Mouse (Mus musculus) hindbrain, embryonic 16.5 days (tissue): ENCODE results near the gene Elf1. TPM values are rescaled to one million over a fixed set of nuclear protein-coding genes. Genes with fewer than 3 reads are reported as not detected.
A peak's percentile ranks its signal among the peaks of the same experiment; 100 is the strongest.

Source experiments
- ATAC-seq: fragments of 200-750 bp; cut with Nextera tagmentation; 2 replicates; pipeline ENCODE4 v1.8.0; 2017; ENCODE audit warnings: moderate TSS enrichment, moderate library complexity
- H3K27ac ChIP-seq: fragments of 300-500 bp; sonication (generic); 2 replicates; pipeline ENCODE4 v1.5.1; 2014; ENCODE audit warnings: low read depth, mild to moderate bottlenecking, control low read depth, low read length, moderate library complexity
- H3K27me3 ChIP-seq: fragments of 300-500 bp; sonication (generic); replicated peaks from 2 replicates; pipeline ENCODE4 v1.6.1; 2014; ENCODE audit warnings: low read length; ENCODE audit not compliant: control insufficient read depth, insufficient read depth
- H3K36me3 ChIP-seq: fragments of 300-500 bp; sonication (generic); 2 replicates; pipeline ENCODE4 v1.6.1; 2014; ENCODE audit warnings: mild to moderate bottlenecking, low read length, moderate library complexity, mixed read lengths; ENCODE audit not compliant: control insufficient read depth, insufficient read depth
- H3K4me1 ChIP-seq: fragments of 300-500 bp; sonication (generic); 2 replicates; pipeline ENCODE4 v1.6.1; 2014; ENCODE audit warnings: low read depth, low read length; ENCODE audit not compliant: control insufficient read depth, insufficient read depth
- H3K4me2 ChIP-seq: fragments of 300-500 bp; sonication (generic); 2 replicates; pipeline ENCODE4 v1.6.1; 2014; ENCODE audit warnings: mild to moderate bottlenecking, low read length, control low read depth, moderate library complexity
- H3K4me3 ChIP-seq: fragments of 300-500 bp; sonication (generic); 2 replicates; pipeline ENCODE4 v1.5.1; 2014; ENCODE audit warnings: mild to moderate bottlenecking, low read length, control low read depth, moderate library complexity
- H3K9ac ChIP-seq: fragments of 300-500 bp; sonication (generic); 2 replicates; pipeline ENCODE4 v1.6.1; 2014; ENCODE audit warnings: low read depth, mild to moderate bottlenecking, control low read depth, low read length, moderate library complexity
- H3K9me3 ChIP-seq: fragments of 300-500 bp; sonication (generic); 2 replicates; pipeline ENCODE4 v1.6.1; 2014; ENCODE audit warnings: mild to moderate bottlenecking, low read length, moderate library complexity; ENCODE audit not compliant: control insufficient read depth
- WGBS: fragments of 180-500 bp; shearing (Covaris S2); extraction: QIAGEN DNeasy Blood & Tissue Kit; methylation state at CpG from one replicate; pipeline ENCODE4 v1.1.7; 2014; 5-methylcytosine and 5-hydroxymethylcytosine counted together
- polyA plus RNA-seq: library from polyadenylated mRNA; unstranded; fragments of >200 nt; fragmentation: Nextera tagmentation; extraction: Ambion mirVana; gene quantifications from 2 replicates; pipeline ENCODE4 v1.2.1, GENCODE M21; 2015

The Elf1 gene
- polyA plus RNA-seq, 1 experiment from 2014 or later = 1.7 TPM

DNA sequence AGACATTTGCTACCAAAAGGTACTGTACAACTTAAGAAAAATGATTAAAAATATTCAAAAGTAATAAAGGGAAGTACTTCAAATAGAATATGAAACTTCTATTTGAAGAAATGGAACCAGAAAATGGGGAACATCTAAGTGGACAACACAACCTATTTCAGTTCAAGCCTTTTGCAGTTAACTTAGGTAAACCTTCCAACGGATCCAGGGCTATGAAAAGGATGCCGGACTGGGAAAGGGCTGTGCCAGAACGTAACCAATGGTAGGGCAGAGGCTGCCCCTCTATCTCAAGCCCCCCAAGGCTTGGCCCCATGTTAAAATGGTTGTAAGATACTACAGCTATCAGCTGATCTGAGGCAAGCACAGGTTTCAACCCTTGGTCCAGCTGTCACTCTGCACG is 20.0 kb upstream of the Elf1 start:
- Histone ChIP-seq H3K4me2 (no peak overlapping the region), H3K4me3 (no peak overlapping the region), H3K27ac (no peak overlapping the region), H3K9ac (no peak overlapping the region), H3K27me3 (no peaks in the 10 kb centered on the region), H3K4me1 (no peaks in the 10 kb centered on the region), H3K9me3 (no peaks in the 10 kb centered on the region), H3K36me3 (peaks cover 19% of the 10 kb centered on the region)
- WGBS = 93% methylated on average over 4 of the region's 4 CpGs
- ATAC-seq = no peak

DNA sequence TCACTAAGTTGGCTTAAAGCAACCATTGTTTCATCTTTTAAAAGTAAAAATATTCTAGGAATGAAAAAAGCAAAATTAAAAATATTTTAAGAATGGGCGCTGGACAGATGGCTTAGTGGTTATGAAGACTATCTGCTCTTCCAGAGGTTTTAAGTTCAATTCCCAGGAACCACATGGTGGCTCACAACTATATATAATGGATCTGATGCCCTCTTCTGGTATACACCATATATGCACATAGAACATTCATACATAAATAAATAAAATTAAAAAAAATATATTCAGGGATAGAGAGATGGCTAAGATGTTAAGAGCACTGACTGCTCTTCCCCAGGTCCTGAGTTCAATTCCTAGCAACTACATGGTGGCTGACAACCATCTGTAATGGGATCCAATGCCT is 15.4 kb upstream of the Elf1 start:
- ATAC-seq = no peak
- H3K36me3 ChIP-seq = peaks cover 44% of the 10 kb centered on the region
- H3K4me3 ChIP-seq = no peak overlapping the region
- 75% methylated on average over 1 of the region's 1 CpGs for WGBS
- no peak overlapping the region for H3K4me2 ChIP-seq
- H3K4me1 ChIP-seq = no peaks in the 10 kb centered on the region
- H3K9ac ChIP-seq = no peak overlapping the region
- H3K27ac ChIP-seq = no peak overlapping the region
- H3K27me3 ChIP-seq = no peaks in the 10 kb centered on the region
- H3K9me3 ChIP-seq = no peaks in the 10 kb centered on the region

DNA sequence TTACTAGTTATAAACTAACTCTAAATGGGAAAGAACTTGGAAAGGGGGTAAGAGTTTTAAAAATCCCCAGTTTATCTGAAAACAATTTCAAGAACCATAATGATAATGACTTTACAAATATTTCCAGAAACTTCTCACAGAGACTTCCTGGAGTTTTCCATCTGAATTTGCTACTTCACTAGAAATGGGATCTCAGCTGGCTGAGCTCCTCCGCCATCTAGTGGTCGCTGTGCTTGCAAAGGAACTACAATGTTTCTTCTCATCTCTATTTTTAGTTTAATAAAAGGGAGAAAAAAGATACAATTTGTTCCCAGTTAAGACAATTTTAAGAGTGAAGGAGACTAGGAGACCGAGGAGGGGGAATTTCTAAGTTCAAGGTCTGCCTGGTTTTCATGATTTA is 13.4 kb upstream of the Elf1 start:
- H3K4me1 ChIP-seq = no peaks in the 10 kb centered on the region
- 29% methylated on average over 3 of the region's 3 CpGs for WGBS
- no peak overlapping the region for H3K27ac ChIP-seq
- no peak overlapping the region for H3K9ac ChIP-seq
- H3K4me3 ChIP-seq = no peak overlapping the region
- H3K27me3 ChIP-seq = no peaks in the 10 kb centered on the region
- H3K9me3 ChIP-seq = no peaks in the 10 kb centered on the region
- H3K4me2 ChIP-seq = no peak overlapping the region
- ATAC-seq = no peak
- H3K36me3 ChIP-seq = peaks cover 49% of the 10 kb centered on the region

DNA sequence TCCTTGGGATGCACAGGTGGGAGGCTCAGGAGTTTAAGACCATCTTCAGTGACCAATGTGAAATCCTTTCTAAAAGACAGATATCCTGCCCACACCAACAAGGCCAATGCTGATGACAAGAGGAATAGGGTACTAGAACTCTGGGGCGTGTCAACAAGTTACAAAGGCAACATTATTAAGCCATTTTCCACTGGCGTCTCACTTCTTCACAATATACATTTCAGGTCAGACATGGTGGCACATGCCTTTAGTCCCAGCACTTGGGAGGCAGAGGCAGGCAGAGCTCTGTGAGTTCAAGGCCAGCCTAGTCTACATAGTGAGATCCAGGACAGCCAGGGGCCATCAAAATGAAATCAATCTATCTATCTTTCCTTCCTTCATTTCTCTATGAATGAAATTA is 7.6 kb upstream of the Elf1 start:
- no peaks in the 10 kb centered on the region for H3K27me3 ChIP-seq
- no peak overlapping the region for H3K4me2 ChIP-seq
- ATAC-seq = no peak
- peaks cover 46% of the 10 kb centered on the region for H3K36me3 ChIP-seq
- H3K9ac ChIP-seq = no peak overlapping the region
- H3K4me3 ChIP-seq = no peak overlapping the region
- WGBS = 91% methylated on average over 2 of the region's 2 CpGs
- no peaks in the 10 kb centered on the region for H3K9me3 ChIP-seq
- H3K4me1 ChIP-seq = no peaks in the 10 kb centered on the region
- H3K27ac ChIP-seq = no peak overlapping the region

DNA sequence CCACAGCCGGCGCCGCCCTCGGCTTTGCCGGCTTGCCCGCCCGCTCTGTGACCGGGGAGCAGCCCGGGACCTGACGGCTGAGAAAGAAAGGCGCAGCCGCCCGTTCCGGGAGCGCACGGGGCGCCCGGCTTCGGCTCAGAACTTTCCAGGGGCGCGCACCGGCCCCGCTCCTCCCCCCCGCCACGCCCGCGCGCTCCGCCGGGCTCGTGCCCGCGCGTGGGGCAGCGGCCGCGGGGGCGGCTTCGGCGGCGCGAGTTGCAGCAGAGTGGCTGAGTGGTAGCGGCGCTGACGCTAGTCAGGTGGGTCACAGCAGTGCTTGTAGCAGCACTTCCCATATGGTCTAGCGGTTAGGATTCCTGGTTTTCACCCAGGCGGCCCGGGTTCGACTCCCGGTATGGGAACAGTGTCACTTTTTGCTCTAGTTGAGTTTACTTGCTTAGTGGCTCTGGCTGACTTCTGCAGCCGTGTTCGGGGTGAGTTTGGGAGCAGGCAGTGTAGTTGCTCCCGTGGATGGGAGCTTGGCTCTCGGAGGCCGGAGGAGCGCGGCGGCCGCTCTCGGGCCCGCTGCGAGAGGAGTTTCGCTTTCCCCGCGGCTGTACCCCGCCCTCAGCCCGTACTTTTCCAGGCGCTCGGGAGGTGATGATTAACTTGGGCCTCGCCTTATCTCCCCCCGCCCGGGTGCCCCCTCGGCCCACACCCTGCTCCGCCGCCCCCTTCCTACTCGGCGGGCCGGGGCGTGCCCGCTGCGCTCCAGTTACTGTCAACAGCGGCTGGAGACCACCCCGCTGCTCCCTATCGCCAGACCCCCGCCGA is 551 bp downstream of the Elf1 start, which contains the start of gene Wbp4:
Gene Wbp4 (minus strand): TSS at position 182 of the 813 bp plus-strand sequence.
- peak; percentile 94 for ATAC-seq
- 0% methylated on average over 31 of the region's 86 CpGs for whole genome bisulfite sequencing
- Histone ChIP-seq H3K36me3 (peaks cover 3% of the 10 kb centered on the region), H3K9ac (peak within 1 kb of the TSS; percentile 99), H3K27me3 (no peaks in the 10 kb centered on the region), H3K4me2 (peak within 1 kb of the TSS; percentile 78), H3K27ac (peak within 1 kb of the TSS; percentile 100), H3K4me3 (peak within 1 kb of the TSS; percentile 93), H3K9me3 (no peaks in the 10 kb centered on the region), H3K4me1 (peaks cover 24% of the 10 kb centered on the region)

DNA sequence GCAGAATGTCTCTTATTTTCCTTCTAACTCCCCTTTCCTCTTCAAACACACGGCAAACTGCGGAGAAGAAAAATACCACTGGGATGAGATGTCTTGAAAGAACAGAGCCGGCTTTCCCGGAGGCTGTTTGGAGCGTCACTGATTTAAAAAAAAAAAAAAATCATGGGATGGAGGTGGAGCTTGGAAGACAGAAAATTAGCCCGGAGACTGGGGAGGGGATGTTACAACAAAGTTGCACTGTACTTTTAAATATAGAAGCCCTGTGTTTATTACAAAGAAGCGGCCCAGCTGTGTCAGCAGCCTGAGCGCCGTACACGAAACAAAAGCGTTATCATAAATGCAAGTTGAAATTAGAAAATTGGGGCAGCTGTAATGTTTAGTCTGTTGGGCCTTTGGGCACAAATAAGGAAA is 1.3 kb downstream of the Elf1 start:
- ATAC-seq = no peak
- Histone ChIP-seq H3K27ac (peak overlapping the region; percentile 100), H3K4me2 (peak overlapping the region; percentile 78), H3K27me3 (no peaks in the 10 kb centered on the region), H3K9me3 (no peaks in the 10 kb centered on the region), H3K4me3 (peak overlapping the region; percentile 93), H3K36me3 (no peaks in the 10 kb centered on the region), H3K4me1 (peaks cover 30% of the 10 kb centered on the region), H3K9ac (peak overlapping the region; percentile 99)
- under 1% methylated on average over 11 of the region's 11 CpGs for WGBS

DNA sequence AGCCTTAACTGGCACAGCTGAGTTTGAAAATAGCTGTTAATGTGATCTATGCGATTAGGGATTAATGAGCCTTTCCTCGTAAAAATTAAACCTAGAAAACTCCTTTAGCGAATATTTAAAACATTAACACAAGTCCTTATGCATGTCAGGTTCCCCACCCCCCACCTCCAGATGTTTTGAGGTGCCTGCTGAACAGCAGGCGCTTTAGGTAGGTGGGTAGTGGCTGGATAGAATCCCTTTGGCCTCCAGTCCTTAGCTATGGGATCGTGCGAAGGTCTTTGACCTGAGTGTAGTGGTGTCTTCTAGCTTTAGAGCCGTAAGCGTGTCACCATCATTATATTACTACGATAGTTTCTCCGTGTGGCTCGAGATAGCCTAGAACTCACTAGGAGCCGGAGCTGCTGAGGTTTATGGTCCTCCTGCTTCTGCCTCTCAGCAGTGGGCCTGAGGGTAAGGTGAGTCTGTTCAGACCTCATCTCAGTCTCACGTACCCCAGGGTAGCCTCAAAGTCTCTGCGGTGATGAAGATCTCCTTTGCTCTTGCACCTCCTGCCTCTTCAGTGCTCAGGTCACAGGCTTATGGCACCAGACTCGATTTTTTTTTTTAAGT is 1.9 kb downstream of the Elf1 start:
- Histone ChIP-seq H3K27me3 (no peaks in the 10 kb centered on the region), H3K4me3 (peak overlapping the region; percentile 93), H3K4me2 (peak overlapping the region; percentile 78), H3K9me3 (no peaks in the 10 kb centered on the region), H3K9ac (peak overlapping the region; percentile 99), H3K27ac (peak overlapping the region; percentile 100), H3K36me3 (no peaks in the 10 kb centered on the region), H3K4me1 (peaks cover 35% of the 10 kb centered on the region)
- ATAC-seq = no peak
- WGBS = 17% methylated on average over 15 of the region's 15 CpGs

DNA sequence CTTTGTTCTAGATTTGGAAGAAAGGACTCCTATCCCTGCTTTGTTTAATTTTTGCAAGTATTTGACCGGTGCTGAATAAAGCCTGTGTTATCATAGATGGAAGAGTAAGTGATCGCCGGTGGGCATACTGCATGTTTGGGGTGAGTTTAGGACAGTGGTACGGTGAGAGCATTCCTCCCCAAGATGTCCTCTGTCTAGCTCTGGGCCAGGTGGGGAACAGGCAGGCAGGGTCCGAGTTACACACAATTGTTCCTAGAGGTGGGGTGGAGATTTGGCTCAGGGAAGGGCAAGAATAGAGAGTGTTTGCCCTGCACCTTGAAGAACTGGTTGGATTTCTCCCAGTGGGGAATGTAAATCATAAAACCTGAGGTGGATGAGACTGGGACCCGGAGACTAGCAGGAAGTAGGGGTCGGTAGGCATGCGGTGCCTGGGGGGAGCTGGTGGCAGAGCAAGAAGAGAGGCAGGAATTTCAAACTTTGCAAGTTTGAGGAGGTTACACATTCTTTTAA is 2.7 kb downstream of the Elf1 start:
- Histone ChIP-seq H3K4me3 (no peak overlapping the region), H3K9me3 (no peaks in the 10 kb centered on the region), H3K4me1 (peaks cover 35% of the 10 kb centered on the region), H3K4me2 (peak overlapping the region; percentile 78; the same call in 1 of the 2 replicates), H3K36me3 (no peaks in the 10 kb centered on the region), H3K27me3 (no peaks in the 10 kb centered on the region), H3K27ac (no peak overlapping the region), H3K9ac (peak overlapping the region; percentile 14; the same call in 1 of the 2 replicates)
- ATAC-seq = no peak
- WGBS = 80% methylated on average over 8 of the region's 8 CpGs

DNA sequence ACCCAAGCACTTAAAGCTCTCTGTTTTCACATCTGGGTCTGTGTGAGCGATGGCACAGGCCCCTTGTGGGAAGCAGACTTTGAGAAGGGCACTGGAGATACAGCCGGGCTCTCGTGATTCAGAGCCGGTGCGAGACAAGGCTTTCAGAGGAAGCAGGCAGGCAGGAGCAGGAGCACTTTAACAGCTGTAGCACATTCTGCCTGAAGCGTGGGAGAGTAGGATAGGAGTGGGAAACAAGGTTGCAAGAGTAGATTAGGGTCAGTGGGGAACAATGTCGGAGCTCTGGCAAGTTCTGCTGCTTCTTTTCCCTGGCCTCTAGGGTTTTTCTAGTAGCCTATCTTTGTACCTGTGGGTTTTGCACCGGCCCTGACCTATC is 5.6 kb downstream of the Elf1 start:
- Histone ChIP-seq H3K9ac (no peak overlapping the region; the same call in 1 of the 2 replicates), H3K9me3 (no peaks in the 10 kb centered on the region), H3K4me1 (peaks cover 23% of the 10 kb centered on the region), H3K27me3 (no peaks in the 10 kb centered on the region), H3K4me3 (peak overlapping the region; percentile 46; the same call in 1 of the 2 replicates), H3K4me2 (peak overlapping the region; percentile 78), H3K27ac (no peak overlapping the region), H3K36me3 (no peaks in the 10 kb centered on the region)
- 38% methylated on average over 8 of the region's 8 CpGs for WGBS
- no peak for ATAC-seq
